Mouse (Mus musculus) midbrain, embryonic 12.5 days (tissue): ENCODE data around the gene Mad1l1. TPM values are rescaled to one million over a fixed set of nuclear protein-coding genes. Genes with fewer than 3 reads are reported as not detected.
A peak's percentile ranks its signal among the peaks of the same experiment; 100 is the strongest.

Experiments used
- ATAC-seq: fragments of 200-750 bp; cut with Nextera tagmentation; 2 replicates; pipeline ENCODE4 v1.8.0; 2017; ENCODE audit warnings: low read depth, moderate TSS enrichment, moderate library complexity; ENCODE audit not compliant: low FRiP score
- H3K27ac ChIP-seq: fragments of 300-500 bp; sonication (generic); replicated peaks from 2 replicates; pipeline ENCODE4 v1.5.1; 2016; ENCODE audit warnings: mild to moderate bottlenecking
- H3K27me3 ChIP-seq: fragments of 300-500 bp; sonication (generic); 2 replicates; pipeline ENCODE4 v1.6.1; 2016; ENCODE audit warnings: mild to moderate bottlenecking
- H3K36me3 ChIP-seq: fragments of 300-500 bp; sonication (generic); 2 replicates; pipeline ENCODE4 v1.6.1; 2016
- H3K4me1 ChIP-seq: fragments of 300-500 bp; sonication (generic); 2 replicates; pipeline ENCODE4 v1.6.1; 2016
- H3K4me2 ChIP-seq: fragments of 300-500 bp; sonication (generic); replicated peaks from 2 replicates; pipeline ENCODE4 v1.6.1; 2016; ENCODE audit warnings: mild to moderate bottlenecking, moderate library complexity
- H3K4me3 ChIP-seq: fragments of 300-500 bp; sonication (generic); 2 replicates; pipeline ENCODE4 v1.5.1; 2016; ENCODE audit warnings: mild to moderate bottlenecking
- H3K9ac ChIP-seq: fragments of 300-500 bp; sonication (generic); replicated peaks from 2 replicates; pipeline ENCODE4 v1.6.1; 2016; ENCODE audit warnings: mild to moderate bottlenecking, moderate library complexity
- H3K9me3 ChIP-seq: fragments of 300-500 bp; sonication (generic); 2 replicates; pipeline ENCODE4 v1.6.1; 2016; ENCODE audit warnings: mild to moderate bottlenecking
- WGBS: fragments of 180-500 bp; shearing (Covaris S2); methylation state at CpG from one replicate; pipeline ENCODE4 v1.1.7; 2016; 5-methylcytosine and 5-hydroxymethylcytosine counted together
- polyA plus RNA-seq: library from polyadenylated mRNA; unstranded; fragments of >200 nt; fragmentation: Nextera tagmentation; extraction: Ambion mirVana; gene quantifications from 2 replicates; pipeline ENCODE4 v1.2.1, GENCODE M21; 2016

Mad1l1 gene
- polyA plus RNA-seq, 1 experiment from 2014 or later = 48.7 TPM

GRCm38 (mm10) chr5:140135734-140136625, 185.4 kb downstream of the Mad1l1 start:
- Histone ChIP-seq H3K27me3 (no peaks in the 10 kb centered on the region), H3K4me2 (no peak overlapping the region), H3K27ac (no peak overlapping the region), H3K9me3 (no peaks in the 10 kb centered on the region), H3K4me3 (no peak overlapping the region), H3K36me3 (no peaks in the 10 kb centered on the region; the same call in 1 of the 2 replicates), H3K9ac (no peak overlapping the region), H3K4me1 (no peaks in the 10 kb centered on the region)
- WGBS = 89% methylated on average over 8 of the region's 8 CpGs
- ATAC-seq = no peak

- ATAC-seq = no peak
- H3K4me3 ChIP-seq = no peak overlapping the region
- no peak overlapping the region for H3K4me2 ChIP-seq
- no peak overlapping the region for H3K27ac ChIP-seq
- WGBS = 93% methylated on average over 7 of the region's 7 CpGs
- no peaks in the 10 kb centered on the region; the same call in 1 of the 2 replicates for H3K4me1 ChIP-seq
- H3K9me3 ChIP-seq = no peaks in the 10 kb centered on the region
- no peak overlapping the region for H3K9ac ChIP-seq
- H3K36me3 ChIP-seq = no peaks in the 10 kb centered on the region; the same call in 1 of the 2 replicates
- H3K27me3 ChIP-seq = no peaks in the 10 kb centered on the region
These were observed 187.3 kb downstream of the Mad1l1 start for GRCm38 (mm10) chr5:140134021-140134420.

- Histone ChIP-seq H3K27ac (0 out of 2 replicates have a peak overlapping the region, but pooled peaks have one; percentile 30), H3K9me3 (no peaks in the 10 kb centered on the region), H3K4me2 (no peak overlapping the region), H3K36me3 (no peaks in the 10 kb centered on the region), H3K4me3 (no peak overlapping the region), H3K27me3 (no peaks in the 10 kb centered on the region), H3K4me1 (peaks cover 14% of the 10 kb centered on the region; the same call in 1 of the 2 replicates), H3K9ac (no peak overlapping the region)
- no peak for ATAC-seq
- 75% methylated on average over 9 of the region's 9 CpGs for WGBS
These were observed 192.9 kb downstream of the Mad1l1 start for GRCm38 (mm10) chr5:140128414-140128981.

- H3K27me3 ChIP-seq = no peaks in the 10 kb centered on the region
- peaks cover 14% of the 10 kb centered on the region; the same call in 1 of the 2 replicates for H3K4me1 ChIP-seq
- no peak overlapping the region for H3K9ac ChIP-seq
- ATAC-seq = no peak
- WGBS = 86% methylated on average over 7 of the region's 7 CpGs
- no peaks in the 10 kb centered on the region for H3K9me3 ChIP-seq
- H3K4me3 ChIP-seq = no peak overlapping the region
- H3K4me2 ChIP-seq = no peak overlapping the region
- no peaks in the 10 kb centered on the region for H3K36me3 ChIP-seq
- H3K27ac ChIP-seq = no peak overlapping the region
These were observed 193.4 kb downstream of the Mad1l1 start for GRCm38 (mm10) chr5:140127981-140128380.

GRCm38 (mm10) chr5:140124626-140125025, 196.7 kb downstream of the Mad1l1 start:
- H3K9me3 ChIP-seq = no peaks in the 10 kb centered on the region
- H3K27me3 ChIP-seq = no peaks in the 10 kb centered on the region
- H3K4me2 ChIP-seq = no peak overlapping the region
- H3K4me3 ChIP-seq = no peak overlapping the region
- no peaks in the 10 kb centered on the region for H3K36me3 ChIP-seq
- no peak overlapping the region for H3K27ac ChIP-seq
- H3K9ac ChIP-seq = no peak overlapping the region
- 98% methylated on average over 1 of the region's 1 CpGs for WGBS
- peaks cover 23% of the 10 kb centered on the region; the same call in 1 of the 2 replicates for H3K4me1 ChIP-seq
- no peak for ATAC-seq

GRCm38 (mm10) chr5:140123640-140124366, 197.5 kb downstream of the Mad1l1 start:
- Histone ChIP-seq H3K27ac (no peak overlapping the region), H3K36me3 (no peaks in the 10 kb centered on the region), H3K27me3 (no peaks in the 10 kb centered on the region), H3K9me3 (no peaks in the 10 kb centered on the region), H3K4me2 (no peak overlapping the region), H3K9ac (no peak overlapping the region), H3K4me1 (peaks cover 21% of the 10 kb centered on the region; the same call in 1 of the 2 replicates), H3K4me3 (no peak overlapping the region)
- 84% methylated on average over 4 of the region's 4 CpGs for WGBS
- no peak for ATAC-seq

GRCm38 (mm10) chr5:140123194-140123593, 198.2 kb downstream of the Mad1l1 start:
- Histone ChIP-seq H3K4me1 (peaks cover 15% of the 10 kb centered on the region; the same call in 1 of the 2 replicates), H3K4me2 (no peak overlapping the region), H3K27me3 (no peaks in the 10 kb centered on the region), H3K9me3 (no peaks in the 10 kb centered on the region), H3K9ac (no peak overlapping the region), H3K4me3 (no peak overlapping the region), H3K36me3 (no peaks in the 10 kb centered on the region), H3K27ac (no peak overlapping the region)
- 47% methylated on average over 5 of the region's 5 CpGs for WGBS
- ATAC-seq = no peak

GRCm38 (mm10) chr5:140121966-140122365, 199.4 kb downstream of the Mad1l1 start:
- no peaks in the 10 kb centered on the region for H3K27me3 ChIP-seq
- WGBS = 91% methylated on average over 3 of the region's 3 CpGs
- ATAC-seq = no peak

GRCm38 (mm10) chr5:140118921-140119320, 202.4 kb downstream of the Mad1l1 start:
- peaks cover 18% of the 10 kb centered on the region for H3K4me1 ChIP-seq
- H3K9ac ChIP-seq = no peak overlapping the region
- WGBS = 91% methylated on average over 3 of the region's 3 CpGs
- no peak for ATAC-seq
- H3K27ac ChIP-seq = no peak overlapping the region
- H3K27me3 ChIP-seq = no peaks in the 10 kb centered on the region
- no peak overlapping the region for H3K4me3 ChIP-seq
- H3K36me3 ChIP-seq = 0 out of 2 replicates have a peak, but pooled peaks cover 6% of the 10 kb centered on the region
- no peak overlapping the region for H3K4me2 ChIP-seq
- no peaks in the 10 kb centered on the region for H3K9me3 ChIP-seq

More at GRCm38 (mm10) chr5:140121966-140122365, 199.4 kb downstream of the Mad1l1 start:
- Histone ChIP-seq H3K9me3 (no peaks in the 10 kb centered on the region), H3K9ac (no peak overlapping the region), H3K4me1 (peaks cover 9% of the 10 kb centered on the region; the same call in 1 of the 2 replicates), H3K4me2 (no peak overlapping the region), H3K27ac (no peak overlapping the region), H3K36me3 (0 out of 2 replicates have a peak, but pooled peaks cover under 1% of the 10 kb centered on the region), H3K4me3 (no peak overlapping the region)

GRCm38 (mm10) chr5:140117968-140118367, 203.4 kb downstream of the Mad1l1 start:
- 0 out of 2 replicates have a peak, but pooled peaks cover 6% of the 10 kb centered on the region for H3K36me3 ChIP-seq
- H3K4me1 ChIP-seq = peaks cover 18% of the 10 kb centered on the region
- H3K9me3 ChIP-seq = no peaks in the 10 kb centered on the region
- ATAC-seq = no peak
- H3K4me3 ChIP-seq = no peak overlapping the region
- no peak overlapping the region for H3K27ac ChIP-seq
- no peak overlapping the region for H3K4me2 ChIP-seq
- no peak overlapping the region for H3K9ac ChIP-seq
- H3K27me3 ChIP-seq = no peaks in the 10 kb centered on the region

- H3K4me3 ChIP-seq = no peak overlapping the region
- H3K4me2 ChIP-seq = no peak overlapping the region
- no peaks in the 10 kb centered on the region for H3K27me3 ChIP-seq
- H3K9me3 ChIP-seq = no peaks in the 10 kb centered on the region
- WGBS = 60% methylated on average over 8 of the region's 8 CpGs
- no peak; the same call in 1 of the 2 replicates for ATAC-seq
- peaks cover 9% of the 10 kb centered on the region for H3K4me1 ChIP-seq
- 0 out of 2 replicates have a peak, but pooled peaks cover 14% of the 10 kb centered on the region for H3K36me3 ChIP-seq
- H3K27ac ChIP-seq = 0 out of 2 replicates have a peak overlapping the region, but pooled peaks have one; percentile 20
- no peak overlapping the region for H3K9ac ChIP-seq
These were observed 205.7 kb downstream of the Mad1l1 start for GRCm38 (mm10) chr5:140115434-140116271.
